Mouse (Mus musculus) urinary bladder, postnatal 10 days (tissue): ENCODE measurements around the gene Hoxb1.

ENCODE experiments used
- DNase-seq: peaks from one replicate; pipeline ENCODE4 v3.0.0; 2022; ENCODE audit warnings: low spot score

Hoxb1 gene

DNA sequence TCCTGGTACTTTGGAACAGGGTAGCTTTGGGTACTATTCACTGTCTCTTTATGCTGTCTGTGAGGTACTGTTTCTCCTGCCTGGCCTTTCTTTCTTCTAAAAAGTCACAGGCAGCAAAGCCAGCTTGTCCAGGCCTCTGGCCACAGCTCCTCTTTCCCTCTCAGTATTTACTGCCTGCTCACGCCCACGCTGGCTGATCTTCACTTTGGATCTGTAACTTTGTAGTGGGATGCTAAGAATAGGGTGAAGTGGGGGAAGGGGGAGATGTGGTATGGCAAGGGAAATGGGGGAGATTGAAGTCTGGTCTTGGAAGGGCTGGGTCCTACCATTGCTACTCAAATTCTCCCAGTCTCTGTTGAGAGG, 31.6 kb upstream of the Hoxb1 start:
- no peak for DNase-seq

DNA sequence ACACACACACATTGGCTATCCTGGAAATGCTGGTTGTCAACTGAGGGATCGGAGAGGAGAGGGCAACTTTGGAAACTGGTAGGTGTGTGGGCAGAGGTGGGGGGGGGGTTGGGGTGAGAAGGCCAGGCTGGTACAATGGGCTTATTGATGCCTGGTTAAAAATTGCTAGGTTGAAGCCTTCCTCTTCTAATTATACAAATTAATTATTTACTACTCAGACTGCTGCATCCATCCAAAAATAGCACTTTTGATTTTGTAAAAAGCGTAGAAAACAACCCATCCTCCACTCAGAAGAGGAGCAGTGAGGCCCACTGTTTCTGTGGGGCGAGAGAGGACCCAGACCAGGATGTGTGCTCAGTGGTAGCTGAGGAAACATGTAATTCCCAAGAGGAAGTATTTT, 30.6 kb upstream of the Hoxb1 start:
- DNase-seq, result no peak

DNA sequence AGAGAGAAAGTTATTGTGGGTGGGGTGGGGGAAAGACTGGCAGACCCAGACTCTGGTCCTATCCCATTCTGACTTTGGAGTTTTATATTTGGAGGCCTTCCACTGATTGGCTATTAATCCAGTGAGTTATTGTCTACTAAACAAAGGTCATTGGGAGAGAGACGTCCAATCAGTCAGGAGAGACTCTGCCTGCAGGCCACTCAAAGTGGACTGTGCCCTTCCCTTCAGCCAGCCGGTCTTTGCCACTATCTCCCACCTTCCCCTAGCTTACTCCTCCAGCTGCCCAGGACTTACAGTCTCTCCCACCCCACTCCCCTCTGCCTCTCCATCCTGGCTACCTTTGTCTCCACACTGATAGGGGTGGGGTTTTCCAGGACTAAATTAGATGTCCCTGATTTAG, 29.0 kb upstream of the Hoxb1 start:
- no peak for DNase-seq

DNA sequence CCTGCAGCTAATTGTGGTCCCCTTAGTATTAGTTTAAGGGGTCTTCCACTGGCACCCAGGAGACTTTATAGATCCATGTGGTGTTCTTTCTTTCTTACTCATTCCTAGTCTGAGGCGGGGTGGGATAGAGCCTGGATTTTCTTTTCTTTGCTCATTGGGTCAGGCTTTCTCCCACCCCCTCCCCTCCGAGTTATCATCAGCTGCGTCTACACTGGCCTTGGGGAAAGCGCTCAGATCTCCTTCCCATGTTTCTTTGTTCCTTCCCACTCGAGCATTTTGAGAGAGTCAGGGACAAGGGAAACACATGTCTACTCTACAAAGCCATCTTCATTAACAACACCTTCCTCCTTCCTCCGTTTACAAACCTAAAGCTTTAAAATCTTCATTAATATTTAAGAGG, 28.5 kb upstream of the Hoxb1 start:
- no peak for DNase-seq

DNA sequence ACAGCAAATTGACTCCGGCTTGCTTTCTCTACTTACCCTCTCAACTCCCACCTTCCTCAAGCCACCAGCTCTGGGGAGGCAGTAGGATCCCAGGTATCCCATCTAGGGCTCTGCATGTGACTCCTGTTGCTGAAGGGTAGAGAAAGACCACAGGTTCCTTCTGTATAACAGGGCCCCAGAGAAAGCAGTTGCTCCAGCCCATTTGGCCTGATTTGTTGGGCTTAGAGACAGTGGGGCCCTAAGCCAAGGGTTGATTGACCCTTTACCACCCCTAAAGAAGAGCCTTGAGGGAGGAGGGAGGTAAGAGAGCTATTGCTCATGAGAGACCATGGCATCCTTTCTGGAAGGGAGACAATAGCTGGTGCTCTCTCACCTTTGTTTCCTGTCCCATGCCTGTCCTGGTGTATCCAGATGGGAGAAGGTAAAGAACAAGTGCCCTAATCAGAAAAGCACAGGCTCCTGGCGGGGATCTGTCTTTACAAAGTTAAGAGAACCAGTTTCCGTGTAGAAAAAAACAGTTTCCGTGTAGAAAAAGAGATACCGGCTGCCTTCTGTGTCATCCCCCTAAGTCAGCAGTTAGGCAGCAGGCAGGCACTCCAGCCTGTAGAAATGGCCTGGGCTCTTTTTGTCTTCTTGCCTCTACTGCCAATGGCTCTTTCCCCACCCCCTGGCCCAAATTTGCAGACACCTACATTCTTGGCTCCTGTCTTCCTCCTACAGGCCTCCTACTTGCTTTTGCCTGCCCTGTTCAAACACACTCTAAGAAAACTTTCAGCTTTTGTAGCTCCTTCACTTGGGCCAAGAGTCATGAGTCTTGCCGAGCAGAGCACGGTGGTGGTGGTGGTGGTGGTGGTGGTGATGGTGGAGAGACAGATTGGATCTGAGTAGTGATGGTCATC, 26.3 kb upstream of the Hoxb1 start:
- DNase-seq, result no peak

DNA sequence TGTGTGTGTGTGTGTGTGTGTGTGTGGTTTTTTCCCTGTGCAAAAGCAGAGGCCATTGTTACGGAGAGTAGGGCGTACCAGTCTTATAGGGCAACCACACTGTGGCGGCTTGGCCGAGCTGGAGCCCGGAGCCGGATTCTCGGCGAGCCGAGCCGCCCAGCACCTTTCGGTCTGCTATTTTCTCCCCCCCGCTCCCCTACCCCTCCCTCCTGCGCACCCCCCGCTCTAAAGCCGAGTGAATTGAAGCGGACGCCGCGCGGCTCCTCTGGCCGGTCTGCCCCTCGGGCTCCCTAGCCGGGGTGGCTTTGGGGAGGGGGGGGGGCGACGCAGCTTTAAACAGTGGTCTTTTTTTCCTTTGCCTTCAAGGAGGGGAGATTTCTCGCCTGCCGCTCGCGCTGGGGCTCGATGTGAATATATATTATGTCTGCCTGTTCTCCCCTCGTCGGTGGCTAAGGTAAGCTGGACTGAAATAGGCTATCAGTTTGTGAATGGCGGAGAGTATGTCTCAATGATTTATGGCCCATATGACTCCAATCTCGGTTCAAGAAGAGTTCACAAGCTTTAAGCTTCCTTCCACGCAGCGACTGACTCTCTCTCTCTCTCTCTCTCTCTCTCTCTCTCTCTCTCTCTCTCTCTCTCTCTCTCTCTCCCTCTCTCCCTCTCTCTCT, 24.7 kb upstream of the Hoxb1 start:
- DNase-seq, result no peak

DNA sequence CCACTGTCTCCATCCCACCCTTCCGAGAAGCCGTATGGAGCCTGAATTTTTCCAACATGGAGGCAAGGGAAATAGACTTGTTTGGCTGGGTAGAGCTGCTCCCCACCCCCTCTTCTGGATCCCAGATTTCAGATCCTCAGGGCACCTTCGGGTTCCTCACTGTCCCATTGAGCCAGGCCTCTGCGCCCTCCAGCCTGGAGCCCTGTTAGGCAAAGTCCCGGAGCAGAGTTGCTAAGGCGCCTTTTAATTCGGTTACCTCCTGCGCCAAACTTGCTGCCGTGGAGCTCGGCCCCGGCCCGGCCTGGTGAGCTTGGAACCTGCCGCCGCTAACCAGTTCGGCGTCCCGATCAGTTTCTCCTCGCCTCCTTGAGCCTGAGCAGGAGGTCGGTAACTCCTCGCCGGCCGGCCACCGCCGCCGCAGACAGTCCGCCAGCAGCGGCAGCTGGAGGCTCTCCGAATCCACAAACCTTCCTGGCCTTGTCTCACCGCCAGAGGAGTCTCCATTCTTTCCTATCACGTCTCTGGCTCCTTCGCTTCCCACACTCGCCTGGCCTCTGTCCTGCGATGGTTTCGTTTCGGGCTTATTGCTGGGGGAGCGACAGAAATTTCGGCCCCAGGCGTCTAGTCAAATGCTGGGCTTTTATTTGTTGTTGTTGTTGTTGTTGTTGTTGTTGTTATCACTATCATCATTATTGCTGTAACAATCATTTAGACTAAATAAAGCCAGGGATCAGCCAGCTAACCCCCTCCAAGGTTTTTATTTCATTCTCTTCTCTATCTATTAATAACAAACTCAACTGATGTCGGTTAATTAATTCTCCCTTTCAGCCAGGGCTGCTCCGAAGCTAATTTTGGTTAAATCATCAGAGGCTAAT, 23.6 kb upstream of the Hoxb1 start:
- no peak for DNase-seq

DNA sequence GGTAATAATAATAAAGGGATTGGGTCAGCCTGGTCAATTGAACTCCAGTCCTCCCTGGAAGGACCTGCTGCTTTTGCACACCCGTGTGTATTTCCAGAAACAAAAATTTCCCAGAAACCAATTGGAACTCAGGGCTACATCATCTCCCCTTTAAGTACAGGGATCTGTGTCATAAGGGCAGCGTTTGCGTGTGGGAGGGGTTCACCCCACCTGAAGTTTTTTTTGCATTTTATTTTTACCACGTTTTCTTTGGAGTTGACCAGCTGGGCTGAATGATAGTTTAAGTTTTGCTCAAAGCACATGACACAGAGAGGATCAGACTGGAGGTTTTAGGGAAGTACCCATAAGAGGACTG, 23.0 kb upstream of the Hoxb1 start:
- DNase-seq, result no peak

DNA sequence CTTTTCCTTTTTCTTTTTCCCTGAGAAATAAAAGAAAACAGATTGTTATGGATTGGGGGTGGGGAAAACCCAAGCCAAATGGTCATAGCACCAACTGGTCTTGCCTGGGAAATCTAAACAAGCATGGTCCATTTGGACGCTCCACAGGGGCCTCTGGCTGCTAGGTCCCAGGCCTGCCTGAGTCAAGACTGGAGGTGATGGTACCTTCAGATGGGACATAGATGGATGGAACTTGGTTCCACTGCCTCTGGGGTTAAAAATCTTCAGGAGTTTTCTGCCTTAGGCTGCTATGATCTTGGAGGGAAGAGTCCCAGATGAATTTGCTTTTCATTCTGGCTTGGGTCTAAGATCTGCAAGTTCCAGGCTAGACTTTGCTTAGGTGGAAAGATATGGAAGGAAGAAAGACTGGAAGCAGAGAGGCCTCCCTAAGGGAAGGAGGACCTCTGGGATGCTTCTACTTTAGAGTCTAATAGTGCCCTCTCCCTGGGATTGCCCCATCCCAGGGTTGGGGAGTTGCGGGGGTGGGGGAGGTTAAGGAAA, 22.3 kb upstream of the Hoxb1 start:
- no peak for DNase-seq

DNA sequence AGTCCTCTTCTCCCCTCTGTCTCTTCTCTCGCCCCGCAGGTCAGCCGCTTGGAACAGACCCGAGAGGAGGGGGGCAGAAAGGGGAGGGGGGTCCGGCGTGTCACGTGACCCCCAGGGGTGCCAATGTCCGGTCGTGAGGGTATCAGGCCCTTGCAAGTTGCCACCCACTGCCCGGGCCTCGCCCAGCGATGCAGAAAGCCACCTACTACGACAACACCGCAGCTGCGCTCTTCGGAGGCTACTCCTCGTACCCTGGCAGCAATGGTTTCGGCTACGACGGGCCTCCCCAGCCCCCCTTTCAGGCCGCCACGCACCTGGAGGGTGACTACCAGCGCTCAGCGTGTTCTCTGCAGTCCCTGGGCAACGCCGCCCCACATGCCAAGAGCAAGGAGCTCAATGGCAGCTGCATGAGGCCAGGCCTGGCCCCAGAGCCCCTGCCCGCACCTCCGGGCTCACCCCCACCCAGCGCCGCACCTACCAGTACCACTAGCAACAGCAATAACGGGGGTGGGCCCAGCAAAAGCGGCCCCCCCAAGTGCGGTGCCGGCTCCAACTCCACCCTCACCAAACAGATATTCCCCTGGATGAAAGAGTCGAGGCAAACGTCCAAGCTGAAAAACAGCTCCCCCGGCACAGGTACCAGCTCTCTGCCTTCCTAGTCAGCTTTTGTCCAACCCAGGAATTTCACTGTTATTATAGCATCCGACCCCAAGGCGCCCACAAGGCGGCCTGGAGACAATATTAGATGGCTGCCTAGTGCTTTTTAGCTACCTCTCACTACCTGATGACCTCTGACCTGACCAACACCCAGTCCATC, 21.3 kb upstream of the Hoxb1 start:
- DNase-seq, result no peak

DNA sequence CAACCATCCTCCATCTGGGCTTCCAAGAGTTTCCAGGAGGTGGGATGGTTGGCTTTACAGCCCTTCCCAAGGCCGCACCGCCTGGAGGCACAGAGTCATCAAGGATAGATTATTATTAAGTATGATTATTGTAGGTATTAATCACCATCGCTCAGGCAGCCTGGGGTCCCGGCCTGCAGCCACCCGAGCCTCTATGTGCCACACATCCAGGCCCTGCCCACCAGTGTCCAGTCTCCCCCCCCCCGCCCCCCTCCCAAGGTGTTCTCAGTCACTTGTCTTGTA, 20.7 kb upstream of the Hoxb1 start:
- DNase-seq, result no peak

DNA sequence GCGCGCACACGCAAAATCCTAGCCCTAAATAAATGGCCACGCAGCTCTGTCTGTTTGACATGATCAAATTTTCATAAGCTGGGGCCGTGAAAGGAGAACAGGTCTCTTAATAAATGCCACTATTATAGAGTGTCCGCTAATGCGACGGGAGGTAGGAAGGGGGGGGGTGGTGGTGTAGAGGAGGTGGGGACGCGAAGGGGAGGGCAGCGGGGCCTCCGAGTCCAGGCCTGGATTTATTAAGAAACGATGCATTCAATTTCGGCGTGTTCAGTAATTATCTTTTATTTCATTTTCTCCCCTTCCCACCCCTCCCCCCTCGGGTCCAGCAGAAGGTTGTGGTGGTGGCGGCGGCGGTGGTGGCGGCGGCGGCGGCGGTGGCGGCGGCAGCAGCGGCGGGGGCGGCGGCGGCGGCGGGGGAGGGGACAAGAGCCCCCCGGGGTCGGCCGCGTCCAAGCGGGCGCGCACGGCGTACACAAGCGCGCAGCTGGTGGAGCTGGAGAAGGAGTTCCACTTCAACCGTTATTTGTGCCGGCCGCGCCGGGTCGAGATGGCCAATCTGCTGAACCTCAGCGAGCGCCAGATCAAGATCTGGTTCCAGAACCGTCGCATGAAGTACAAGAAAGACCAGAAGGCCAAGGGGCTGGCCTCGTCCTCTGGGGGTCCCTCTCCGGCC, 20.2 kb upstream of the Hoxb1 start:
- DNase-seq, result no peak

DNA sequence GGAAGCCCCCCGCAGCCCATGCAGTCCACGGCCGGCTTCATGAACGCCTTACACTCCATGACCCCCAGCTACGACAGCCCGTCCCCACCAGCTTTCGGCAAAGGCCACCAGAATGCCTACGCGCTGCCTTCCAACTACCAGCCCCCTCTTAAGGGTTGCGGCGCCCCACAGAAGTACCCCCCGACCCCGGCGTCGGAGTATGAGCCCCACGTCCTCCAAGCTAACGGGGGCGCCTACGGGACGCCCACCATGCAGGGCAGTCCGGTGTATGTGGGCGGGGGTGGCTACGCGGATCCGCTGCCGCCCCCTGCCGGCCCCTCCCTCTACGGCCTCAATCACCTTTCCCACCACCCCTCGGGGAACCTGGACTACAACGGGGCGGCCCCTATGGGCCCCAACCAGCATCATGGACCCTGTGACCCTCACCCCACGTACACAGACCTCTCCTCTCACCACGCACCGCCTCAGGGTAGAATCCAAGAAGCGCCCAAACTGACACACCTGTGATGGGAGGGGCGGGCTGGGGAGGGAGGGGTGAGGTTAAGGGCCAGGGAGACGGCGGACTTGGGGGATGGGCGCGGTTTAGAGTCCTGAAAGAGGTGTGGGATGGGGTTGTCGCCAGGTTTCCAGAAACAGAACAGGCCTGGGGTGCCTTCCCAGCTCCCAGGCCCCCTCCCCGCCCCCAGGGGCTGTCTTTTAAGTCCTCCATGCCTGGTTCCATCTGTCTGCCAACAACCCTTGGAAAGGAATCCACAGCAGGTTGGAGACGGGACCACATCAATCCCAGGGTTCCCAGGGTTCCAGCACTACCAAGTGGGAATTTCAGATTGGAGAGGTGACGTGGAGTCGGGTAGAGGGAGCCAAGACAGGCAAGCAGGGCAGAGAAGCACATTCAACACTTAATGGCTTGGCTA, 19.4 kb upstream of the Hoxb1 start:
- no peak for DNase-seq

DNA sequence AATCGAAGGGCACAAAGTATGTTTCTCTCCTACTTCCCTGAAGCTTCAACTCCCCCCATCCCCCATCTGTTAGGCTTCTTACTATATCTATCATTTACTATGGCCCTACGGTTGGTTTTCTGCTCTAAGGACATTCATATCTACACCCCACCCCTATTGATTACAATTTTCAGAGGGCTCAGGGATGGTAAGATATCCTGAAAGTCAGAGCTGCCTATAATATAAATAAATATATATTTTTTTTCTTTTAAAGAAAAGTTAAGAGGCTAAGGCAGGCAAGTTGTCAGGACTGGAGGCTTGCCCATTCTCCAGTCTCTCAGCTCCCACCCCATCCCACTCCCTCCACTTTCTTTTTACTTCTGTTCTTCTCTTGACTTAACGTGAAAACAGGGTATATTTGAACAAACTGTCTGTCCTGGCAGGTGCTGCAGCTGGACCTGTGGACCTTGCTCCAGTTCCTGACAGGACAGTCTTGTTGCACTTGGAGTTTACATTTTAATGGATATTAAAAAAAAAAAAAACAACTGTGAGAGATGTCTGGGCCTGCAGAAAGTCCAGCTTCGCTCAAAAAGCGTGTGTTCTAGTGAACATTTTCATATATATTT, 18.5 kb upstream of the Hoxb1 start:
- DNase-seq, result no peak

DNA sequence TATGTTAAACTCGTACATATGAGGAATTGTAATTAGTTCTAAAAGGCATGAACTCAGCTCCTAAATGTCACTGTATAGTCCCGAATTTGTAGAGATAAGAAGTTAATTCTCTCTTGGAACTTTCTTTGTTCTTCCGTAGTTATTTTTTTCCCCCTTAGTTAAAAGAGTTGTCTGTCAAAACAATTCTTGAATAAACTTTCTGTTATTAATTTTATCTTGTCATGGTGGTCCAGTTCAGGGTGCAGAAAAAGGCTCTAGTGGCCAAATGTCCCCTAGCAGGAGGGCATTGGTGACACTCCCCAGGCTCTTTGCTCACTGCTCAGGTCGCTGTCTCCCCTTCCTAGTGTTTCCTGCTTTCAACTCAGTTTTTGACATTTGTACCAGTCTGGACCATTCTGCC, 17.8 kb upstream of the Hoxb1 start:
- no peak for DNase-seq

DNA sequence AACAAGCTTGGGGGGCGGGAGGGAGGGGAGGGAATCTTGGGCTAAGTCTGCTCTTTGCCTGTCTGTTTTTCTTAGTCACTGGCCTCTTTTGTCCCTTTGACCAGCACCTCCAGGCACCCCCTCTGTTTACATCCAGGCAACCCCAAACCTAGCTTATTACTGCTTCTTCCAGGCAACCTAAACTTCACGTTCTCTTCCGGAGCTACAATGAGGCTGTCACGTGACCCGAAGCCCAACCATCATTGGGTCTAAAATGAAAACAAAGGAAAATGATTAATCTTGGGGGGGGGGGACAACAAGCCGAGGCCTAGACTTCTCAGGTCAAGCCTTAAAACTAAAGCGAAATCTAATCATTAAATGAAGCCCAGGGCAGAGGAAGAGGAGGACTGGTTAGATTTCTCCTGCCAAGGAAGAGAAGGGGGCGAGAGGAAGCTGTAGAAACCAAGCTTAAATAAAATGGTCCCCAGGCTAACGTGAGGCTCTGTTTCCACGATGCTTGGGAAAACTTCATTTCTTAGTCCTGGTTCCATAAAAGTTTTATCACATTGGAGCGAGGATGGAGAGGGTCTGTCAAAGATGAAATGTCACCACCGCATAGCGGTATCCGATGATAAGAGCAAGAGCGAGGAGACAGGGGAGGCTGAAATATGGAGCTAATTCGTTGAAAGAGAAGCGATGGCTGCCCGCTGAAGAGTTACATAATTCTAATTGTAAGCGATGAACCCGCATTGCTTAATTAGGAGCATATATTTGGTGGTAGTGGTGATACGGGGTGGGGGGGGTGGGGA, 17.2 kb upstream of the Hoxb1 start:
- DNase-seq, result no peak

DNA sequence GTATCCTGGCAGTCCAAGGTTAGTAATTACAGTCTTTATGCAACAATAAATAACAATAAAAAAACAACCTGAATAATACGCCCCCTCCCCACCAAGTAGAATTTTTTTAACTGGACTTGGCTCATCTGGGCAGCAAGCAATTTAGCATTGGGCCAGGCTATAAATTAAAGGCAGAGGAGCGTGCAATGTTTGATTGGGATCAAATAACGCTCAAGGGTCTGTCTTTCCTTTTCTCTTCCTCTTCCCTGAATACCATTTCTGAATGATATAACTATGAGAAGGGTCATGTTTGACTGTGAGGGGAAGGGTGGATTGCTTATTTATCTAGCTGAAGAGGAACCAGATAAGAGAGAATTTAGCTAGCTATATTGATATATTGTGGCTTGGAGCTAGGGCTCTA, 16.6 kb upstream of the Hoxb1 start:
- DNase-seq, result no peak

DNA sequence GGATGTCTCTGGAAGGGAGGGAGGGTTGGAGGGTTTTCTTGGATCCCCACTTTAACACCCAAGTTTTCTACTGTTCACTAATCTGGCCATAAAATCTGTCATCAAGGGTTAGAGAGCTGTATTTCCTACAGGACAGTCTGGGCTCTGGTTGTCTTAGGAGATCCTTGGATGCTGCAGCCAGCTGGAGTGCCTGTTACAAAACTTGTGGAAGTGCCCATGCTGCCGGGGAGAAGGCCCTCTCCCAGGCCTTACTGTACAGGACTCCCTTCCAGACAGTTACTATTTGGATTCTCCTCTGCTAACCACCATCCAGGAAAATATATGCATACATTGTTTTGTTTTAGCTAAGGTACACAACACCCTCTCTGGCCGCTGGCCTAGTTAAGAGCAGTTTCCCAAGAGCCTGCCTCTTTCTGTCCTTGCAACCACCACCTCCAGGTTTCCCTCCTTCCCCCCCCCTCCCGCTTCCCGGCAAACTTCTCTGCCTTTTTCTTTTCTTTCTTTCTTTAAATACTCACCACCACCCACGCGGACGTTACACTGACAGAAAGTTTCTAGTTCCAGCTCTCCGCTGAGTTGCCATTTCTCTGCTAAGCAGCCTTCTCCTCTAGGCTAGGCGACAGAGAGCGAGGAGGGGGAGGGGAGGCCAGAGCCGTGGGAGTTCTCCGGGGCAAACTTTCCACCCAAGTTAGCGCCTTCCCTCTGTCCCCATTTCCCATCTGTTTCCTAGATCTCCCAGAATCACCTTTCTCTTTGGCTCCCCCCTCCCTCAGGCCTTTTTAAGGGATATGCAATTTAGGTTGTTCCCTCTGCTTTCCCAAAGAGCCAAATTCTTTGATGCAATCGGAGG, 15.8 kb upstream of the Hoxb1 start:
- no peak for DNase-seq
